Mouse (Mus musculus) thymus, postnatal 36 days (tissue): Measurements from ENCODE around the gene Gm10487.
"Not testable (repeated sequence)": the region's sequence is repeated elsewhere in the genome, so short reads cannot be mapped to it uniquely, and the experiment has no call there.

Experiments
- DNase-seq, 2 experiments: peaks; one replicate each; pipeline ENCODE4 v3.0.0; 2022; ENCODE audit warnings: mixed read lengths in 2 of 2

Gene Gm10487

DNA sequence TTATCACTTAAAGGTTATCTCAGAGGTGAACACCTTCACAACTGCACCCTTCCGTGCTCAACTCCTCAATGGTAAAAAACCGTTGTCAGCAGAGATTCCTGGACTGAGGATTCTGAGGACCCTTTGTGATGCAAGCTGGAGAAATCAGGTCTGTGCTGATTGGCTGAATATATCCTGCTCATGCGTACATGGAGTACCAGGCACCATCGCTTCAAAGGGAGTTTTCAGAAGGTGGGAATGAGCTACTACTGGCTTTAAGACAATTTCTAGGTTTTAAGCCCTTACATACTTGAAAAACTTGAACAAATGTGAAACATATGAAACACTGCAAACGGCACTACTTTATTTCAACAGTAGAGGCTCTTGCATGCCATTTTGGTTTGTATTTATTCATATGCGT is at the start of gene Gm10487:
Gene Gm10487 (minus strand): TSS at position 101 of the 400 bp plus-strand sequence.
- DNase-seq = not testable (repeated sequence)
